Mouse (Mus musculus) heart, postnatal 0 days (tissue): ENCODE data around the gene Tmem178. TPM values are rescaled to one million over a fixed set of nuclear protein-coding genes. Genes with fewer than 3 reads are reported as not detected.

Source experiments
- ATAC-seq: fragments of 200-750 bp; cut with Nextera tagmentation; 2 replicates; pipeline ENCODE4 v1.8.0; 2017; ENCODE audit warnings: low read depth, moderate number of reproducible peaks, moderate library complexity; ENCODE audit not compliant: insufficient read depth
- DNase-seq: peaks from one replicate; pipeline ENCODE4 v3.0.0-alpha.2; 2016; ENCODE audit warnings: low spot score
- H3K27ac ChIP-seq: fragments of 300-500 bp; sonication (generic); 2 replicates; pipeline ENCODE4 v1.5.1; 2014; ENCODE audit warnings: low read depth, mild to moderate bottlenecking
- H3K27me3 ChIP-seq: fragments of 300-500 bp; sonication (generic); 2 replicates; pipeline ENCODE4 v1.6.1; 2014; ENCODE audit warnings: low read length, mixed read lengths; ENCODE audit not compliant: control insufficient read depth, insufficient read depth
- H3K36me3 ChIP-seq: fragments of 300-500 bp; sonication (generic); replicated peaks from 2 replicates; pipeline ENCODE4 v1.6.1; 2014; ENCODE audit warnings: low read length, mixed read lengths; ENCODE audit not compliant: control insufficient read depth, insufficient read depth
- H3K4me1 ChIP-seq: fragments of 300-500 bp; sonication (generic); 2 replicates; pipeline ENCODE4 v1.6.1; 2014; ENCODE audit warnings: antibody characterized with exemption; ENCODE audit not compliant: control insufficient read depth, insufficient read depth
- H3K4me2 ChIP-seq: fragments of 300-500 bp; sonication (generic); 2 replicates; pipeline ENCODE4 v1.6.1; 2014; ENCODE audit warnings: low read depth, mild to moderate bottlenecking, low read length, moderate library complexity
- H3K4me3 ChIP-seq: fragments of 300-500 bp; sonication (generic); 2 replicates; pipeline ENCODE4 v1.5.1; 2014; ENCODE audit warnings: low read depth, low read length
- H3K9ac ChIP-seq: fragments of 300-500 bp; sonication (generic); replicated peaks from 2 replicates; pipeline ENCODE4 v1.6.1; 2014; ENCODE audit warnings: low read depth, low read length, mixed read lengths
- H3K9me3 ChIP-seq: fragments of 300-500 bp; sonication (generic); replicated peaks from 2 replicates; pipeline ENCODE4 v1.6.1; 2016; ENCODE audit warnings: low read length; ENCODE audit not compliant: control insufficient read depth
- CTCF ChIP-seq: IDR thresholded peaks from 2 replicates; pipeline ENCODE4 v1.5.1; 2016; ENCODE audit warnings: antibody characterized with exemption, control low read depth, low read depth
- EP300 ChIP-seq: IDR thresholded peaks from 2 replicates; pipeline ENCODE4 v1.6.1; 2016; ENCODE audit warnings: antibody characterized with exemption, low read depth
- WGBS: fragments of 180-500 bp; shearing (Covaris S2); extraction: QIAGEN DNeasy Blood & Tissue Kit; methylation state at CpG from one replicate; pipeline ENCODE4 v1.1.7; 2014; 5-methylcytosine and 5-hydroxymethylcytosine counted together
- polyA plus RNA-seq: library from polyadenylated mRNA; unstranded; fragments of >200 nt; fragmentation: Nextera tagmentation; extraction: Ambion mirVana; gene quantifications from 2 replicates; pipeline ENCODE4 v1.2.1, GENCODE M21; 2015
- total RNA-seq: library from RNA; depleted of rRNA; stranded (reverse); fragments of >200 nt; gene quantifications from 2 replicates; pipeline ENCODE4 v1.2.3, GENCODE M21; 2014; ENCODE audit warnings: low replicate concordance; rRNA removed

The Tmem178 gene
- 1.8 and 4.6 TPM in 2 replicates for total RNA-seq
- polyA plus RNA-seq: 2.9 and 3.1 TPM in 2 replicates

- Histone ChIP-seq H3K9me3 (no peaks in the 10 kb centered on the region), H3K27ac (no peak within 1 kb of the TSS), H3K4me3 (peak within 1 kb of the TSS; percentile 65), H3K36me3 (no peaks in the 10 kb centered on the region), H3K4me2 (peak within 1 kb of the TSS; percentile 98), H3K4me1 (peaks cover 6% of the 10 kb centered on the region; the same call in 1 of the 2 replicates), H3K9ac (peak within 1 kb of the TSS; percentile 66), H3K27me3 (peaks cover 24% of the 10 kb centered on the region; the same call in 1 of the 2 replicates)
- 0% methylated on average over 34 of the region's 84 CpGs for WGBS
- no peak for TF ChIP-seq CTCF
- no peak for TF ChIP-seq EP300
- peak; percentile 64 for ATAC-seq
- no peak for DNase-seq
Measured at GRCm38 (mm10) chr17:80944530-80945198, at the start of gene Tmem178. Gene Tmem178, plus strand, starts transcription at chr17:80944632.

DNA sequence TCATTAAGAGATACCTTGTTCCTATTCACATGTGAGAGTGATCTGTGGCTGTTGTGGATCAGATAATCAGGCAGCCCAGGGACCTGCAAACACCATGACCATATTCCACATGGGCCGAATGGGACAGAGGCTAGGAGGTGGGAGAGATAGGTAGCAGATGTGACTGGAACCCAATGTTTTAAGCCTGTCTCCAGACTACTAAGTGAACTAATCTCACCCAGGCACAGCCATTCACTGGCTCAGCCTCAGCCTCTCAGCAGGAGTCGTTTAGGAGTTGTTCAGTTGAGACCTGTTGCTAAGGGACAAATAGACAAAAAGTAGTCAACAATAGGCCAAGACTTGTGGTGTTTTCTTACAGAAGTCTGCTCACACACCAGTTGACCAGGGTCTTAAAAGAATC lies 48.0 kb upstream of the Tmem178 start:
- no peaks in the 10 kb centered on the region for H3K36me3 ChIP-seq
- H3K4me1 ChIP-seq: peaks cover 10% of the 10 kb centered on the region; the same call in 1 of the 2 replicates
- no peaks in the 10 kb centered on the region for H3K27me3 ChIP-seq
- H3K4me2 ChIP-seq: no peak overlapping the region
- no peak overlapping the region for H3K4me3 ChIP-seq
- H3K9me3 ChIP-seq: no peaks in the 10 kb centered on the region
- no peak for TF ChIP-seq CTCF
- TF ChIP-seq EP300: no peak
- DNase-seq: no peak
- WGBS: 53% methylated on average over 2 of the region's 2 CpGs
- no peak overlapping the region for H3K9ac ChIP-seq
- no peak for ATAC-seq
- H3K27ac ChIP-seq: no peak overlapping the region

GRCm38 (mm10) chr17:80897709-80898440 lies 46.6 kb upstream of the Tmem178 start:
- no peak overlapping the region for H3K4me3 ChIP-seq
- H3K27me3 ChIP-seq: no peaks in the 10 kb centered on the region
- H3K36me3 ChIP-seq: no peaks in the 10 kb centered on the region

GRCm38 (mm10) chr17:80899513-80900199 lies 44.8 kb upstream of the Tmem178 start:
- ATAC-seq (no peak), DNase-seq (peak; percentile 43)
- TF ChIP-seq EP300 (no peak), CTCF (no peak)
- Histone ChIP-seq H3K4me2 (no peak overlapping the region), H3K9ac (no peak overlapping the region), H3K27ac (no peak overlapping the region), H3K36me3 (no peaks in the 10 kb centered on the region), H3K9me3 (no peaks in the 10 kb centered on the region), H3K4me3 (no peak overlapping the region), H3K4me1 (peaks cover 7% of the 10 kb centered on the region; the same call in 1 of the 2 replicates), H3K27me3 (no peaks in the 10 kb centered on the region)
- 55% methylated on average over 9 of the region's 9 CpGs for WGBS

More at GRCm38 (mm10) chr17:80897709-80898440, 46.6 kb upstream of the Tmem178 start:
- ATAC-seq: no peak
- Histone ChIP-seq H3K4me1 (peaks cover 7% of the 10 kb centered on the region; the same call in 1 of the 2 replicates), H3K9ac (no peak overlapping the region), H3K27ac (no peak overlapping the region), H3K4me2 (no peak overlapping the region), H3K9me3 (no peaks in the 10 kb centered on the region)
- DNase-seq: no peak
- TF ChIP-seq CTCF (no peak), EP300 (no peak)
- 87% methylated on average over 9 of the region's 9 CpGs for WGBS

- TF ChIP-seq CTCF (no peak), EP300 (no peak)
- Histone ChIP-seq H3K27ac (no peak overlapping the region), H3K9ac (no peak overlapping the region), H3K9me3 (no peaks in the 10 kb centered on the region), H3K4me2 (no peak overlapping the region), H3K36me3 (no peaks in the 10 kb centered on the region), H3K4me3 (no peak overlapping the region), H3K4me1 (peaks cover 7% of the 10 kb centered on the region; the same call in 1 of the 2 replicates), H3K27me3 (no peaks in the 10 kb centered on the region)
- no peak for DNase-seq
- no peak for ATAC-seq
- 93% methylated on average over 2 of the region's 2 CpGs for WGBS
Measured at GRCm38 (mm10) chr17:80900200-80900520, 44.3 kb upstream of the Tmem178 start.
